Comparison of ENCODE assay signal across 8 mouse cellular contexts in the genomic region with DNA sequence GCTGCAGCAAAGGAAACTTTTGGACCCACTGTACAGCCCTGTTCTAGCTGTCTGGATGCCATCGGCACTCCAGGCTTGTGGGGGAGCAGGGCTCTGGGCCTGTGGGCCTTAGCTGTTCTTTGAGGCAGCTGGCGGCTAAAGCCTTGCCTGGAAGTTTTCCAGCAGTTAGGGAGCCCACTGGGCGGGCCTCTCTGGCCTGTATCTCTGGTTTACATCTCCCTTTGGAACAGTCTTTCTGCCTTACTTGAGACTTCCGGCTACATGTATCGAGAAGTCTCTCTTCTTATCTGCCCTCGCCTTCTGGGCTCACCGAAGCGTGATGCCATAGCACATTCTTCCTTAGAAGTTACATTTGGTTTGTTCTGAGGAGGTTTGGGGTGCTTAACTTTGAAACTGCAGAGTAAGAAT.
DNase-seq lines count a peak whose midpoint lies in the region; ATAC-seq and TF ChIP-seq lines count a peak whose summit lies in the region.

No protein-coding gene starts in this region.

- H3K4me1 ChIP-seq in cerebellum, adult 2 months (ENCODE audit: control insufficient read depth, insufficient read depth, low read length) = peaks cover 23% of the 10 kb centered on the region
- peaks cover 12% of the 10 kb centered on the region for H3K4me1 ChIP-seq in hindbrain, embryonic 15.5 days (replicated peaks)

- no peaks in the 10 kb centered on the region for H3K36me3 ChIP-seq in hindbrain, embryonic 15.5 days

- H3K4me2 ChIP-seq in hindbrain, embryonic 15.5 days = no peak overlapping the region

- WGBS in cerebellum, adult 2 months = 39% methylated on average over 8 of the region's 8 CpGs
- WGBS in hindbrain, embryonic 15.5 days = 66% methylated on average over 8 of the region's 8 CpGs

- H3K27me3 ChIP-seq in cerebellum, adult 2 months (ENCODE audit: control insufficient read depth, insufficient read depth, low read length) = no peaks in the 10 kb centered on the region
- no peaks in the 10 kb centered on the region for H3K27me3 ChIP-seq in hindbrain, embryonic 15.5 days

- TF ChIP-seq POLR2A in cerebellum, adult 2 months (IDR thresholded peaks at IDR 0.05; ENCODE audit: borderline replicate concordance, insufficient read depth, low read length) = no peak

- no peak overlapping the region for H3K4me3 ChIP-seq in cerebellum, adult 2 months (replicated peaks; ENCODE audit: insufficient read depth, low read depth, low read length)
- H3K4me3 ChIP-seq in hindbrain, embryonic 15.5 days = no peak overlapping the region

- peak; percentile 33; the same call in 1 of the 2 replicates for ATAC-seq in hindbrain, embryonic 15.5 days (ENCODE audit: low FRiP score, low read depth)
- peak; percentile 91 for ATAC-seq in megakaryocyte-erythroid progenitor cell, adult 5-6 weeks (replicated peaks; ENCODE audit: low FRiP score, low TSS enrichment, poor library complexity, severe bottlenecking)

- DNase-seq in kidney, postnatal 14 days = peak; percentile 52
- no peak for DNase-seq in kidney, adult 11 months
- peak; percentile 49 to 64 for DNase-seq in cerebellum, adult 2 months
- DNase-seq in left cerebral cortex, adult 8-10 months (ENCODE audit: low spot score in 2 of 2) = no peak
- no peak for DNase-seq in frontal cortex, postnatal 10 days (ENCODE audit: low spot score in 2 of 2)
- DNase-seq in layer of hippocampus, postnatal 14 days (ENCODE audit: low spot score in 2 of 2) = no peak

- H3K9me3 ChIP-seq in hindbrain, embryonic 15.5 days = no peaks in the 10 kb centered on the region

- no peak for TF ChIP-seq CTCF in cerebellum, adult 2 months (IDR thresholded peaks at IDR 0.05; ENCODE audit: borderline replicate concordance, insufficient read depth, low read depth, low read length)

- no peak overlapping the region for H3K27ac ChIP-seq in cerebellum, adult 2 months (ENCODE audit: insufficient read depth, low read length)
- no peak overlapping the region for H3K27ac ChIP-seq in hindbrain, embryonic 15.5 days (replicated peaks)

- no peak overlapping the region for H3K9ac ChIP-seq in hindbrain, embryonic 15.5 days

Comparison
In these comparisons a context has a peak if more than half of its experiments do, and no peak if none do; other contexts are left out.
1. DNase-seq: peak in kidney, postnatal 14 days (single experiment) and cerebellum, adult 2 months (2 of 2); none in kidney, adult 11 months (single experiment), left cerebral cortex, adult 8-10 months (0 of 2), frontal cortex, postnatal 10 days (0 of 2) and layer of hippocampus, postnatal 14 days (0 of 2).